Mouse (Mus musculus): ENCODE measurements around the gene Dll4. TPM values are rescaled to one million over a fixed set of nuclear protein-coding genes. Genes with fewer than 3 reads are reported as not detected.

Gene Dll4
- total and polyA plus RNA-seq, 3 experiments = 0.18 TPM; not detected in 2

GRCm38 (mm10) chr2:119288270-119288882, 37.2 kb upstream of the Dll4 start, which contains the start of gene Vps18 (continued):
- peak; percentile 61; the same call in 1 of the 2 replicates for TF ChIP-seq POLR2AphosphoS2 (IDR thresholded peaks at IDR 0.05; ENCODE audit: low read length)
- 0 out of 2 replicates have a peak, but pooled peaks have one; percentile 33 for TF ChIP-seq UBTF (IDR thresholded peaks at IDR 0.05; ENCODE audit: borderline replicate concordance, insufficient read depth, low read depth, low read length)
- peak; percentile 91 for TF ChIP-seq HCFC1 (IDR thresholded peaks at IDR 0.05; ENCODE audit: low read depth, low read length)

GRCm38 (mm10) chr2:119289014-119289416, 36.6 kb upstream of the Dll4 start:
- Histone ChIP-seq H3K79me2 (ENCODE audit: control insufficient read depth, insufficient read depth, low read length, poor library complexity) (peaks cover 27% of the 10 kb centered on the region), H3K9ac (ENCODE audit: control insufficient read depth, low read depth, low read length, poor library complexity, severe bottlenecking) (peak overlapping the region; percentile 86), H3K36me3 (ENCODE audit: control insufficient read depth in 1 of 2, insufficient read depth in 2 of 2, low read length in 2 of 2) (no peaks in the 10 kb centered on the region; a peak in 2 of 4 replicates), H3K4me3 (ENCODE audit: control insufficient read depth in 1 of 2, insufficient read depth in 1 of 2, low read depth in 2 of 2, low read length in 2 of 2) (peak overlapping the region; percentile 80 to 81), H3K4me1 (ENCODE audit: control insufficient read depth in 1 of 2, insufficient read depth in 2 of 2, low read length in 2 of 2) (peaks cover 0 to 7% of the 10 kb centered on the region in 2 experiments; a peak in 1 of 4 replicates), H3K27ac (ENCODE audit: control insufficient read depth, low read depth, low read length) (peak overlapping the region; percentile 93), H3K9me3 (replicated peaks; ENCODE audit: insufficient read depth, low read length) (no peaks in the 10 kb centered on the region), H3K27me3 (ENCODE audit: control insufficient read depth in 1 of 2, insufficient read depth in 2 of 2, low read length in 2 of 2) (no peaks in the 10 kb centered on the region)
- no peak for TF ChIP-seq POLR2AphosphoS5 (IDR thresholded peaks at IDR 0.05; ENCODE audit: borderline replicate concordance, low read depth, low read length)
- peak in 1 of 2 experiments; percentile 22; a peak in 1 of 4 replicates for TF ChIP-seq POLR2A (IDR thresholded peaks at IDR 0.05; ENCODE audit: control insufficient read depth in 1 of 2, insufficient read depth in 1 of 2, low read depth in 1 of 2, low read length in 2 of 2, poor library complexity in 1 of 2)
- no peak for TF ChIP-seq SMC3 (IDR thresholded peaks at IDR 0.05; ENCODE audit: low read depth, low read length)
- TF ChIP-seq ZNF384 (IDR thresholded peaks at IDR 0.05; ENCODE audit: low read depth, low read length) = no peak; the same call in 1 of the 2 replicates
- peak; percentile 57 for TF ChIP-seq MXI1 (IDR thresholded peaks at IDR 0.05; ENCODE audit: low read depth, low read length)
- peak; percentile 48; the same call in 1 of the 2 replicates for TF ChIP-seq ETS1 (IDR thresholded peaks at IDR 0.05; ENCODE audit: low read depth, low read length)
- TF ChIP-seq USF2 (IDR thresholded peaks at IDR 0.05; ENCODE audit: borderline replicate concordance in 1 of 2, insufficient read depth in 1 of 2, low read depth in 1 of 2, low read length in 2 of 2) = no peak
- TF ChIP-seq EP300 (IDR thresholded peaks at IDR 0.05; ENCODE audit: low read depth in 1 of 2, low read length in 2 of 2) = peak in 1 of 2 experiments; percentile 21; a peak in 1 of 4 replicates
- TF ChIP-seq MAZ (IDR thresholded peaks at IDR 0.05; ENCODE audit: low read depth, low read length) = 0 out of 2 replicates have a peak, but pooled peaks have one; percentile 26
- TF ChIP-seq USF1 (IDR thresholded peaks at IDR 0.05; ENCODE audit: low read depth, low read length) = peak; percentile 69; the same call in 1 of the 2 replicates
- TF ChIP-seq TCF12 (IDR thresholded peaks at IDR 0.05; ENCODE audit: low read depth, low read length) = peak; percentile 44; the same call in 1 of the 2 replicates
- peak; percentile 79; the same call in 1 of the 2 replicates for TF ChIP-seq MAX (IDR thresholded peaks at IDR 0.05; ENCODE audit: low read length)
- peak; percentile 67 for TF ChIP-seq GATA1 (IDR thresholded peaks at IDR 0.05; ENCODE audit: low read depth, low read length)
- 0 out of 2 replicates have a peak, but pooled peaks have one; percentile 9 for TF ChIP-seq RCOR1 (IDR thresholded peaks at IDR 0.05; ENCODE audit: low read depth, low read length)
- TF ChIP-seq TBP (IDR thresholded peaks at IDR 0.05; ENCODE audit: low read depth, low read length) = peak; percentile 67; the same call in 1 of the 2 replicates
- TF ChIP-seq ELF1 (IDR thresholded peaks at IDR 0.05; ENCODE audit: low read depth, low read length) = peak; percentile 71
- TF ChIP-seq ZMIZ1 (IDR thresholded peaks at IDR 0.05; ENCODE audit: low read depth, low read length) = no peak
- TF ChIP-seq MAFK (IDR thresholded peaks at IDR 0.05; ENCODE audit: borderline replicate concordance, low read depth, low read length) = no peak
- peak; percentile 94 for TF ChIP-seq MYC (IDR thresholded peaks at IDR 0.05; ENCODE audit: low read depth, low read length)
- TF ChIP-seq BHLHE40 (IDR thresholded peaks at IDR 0.05; ENCODE audit: borderline replicate concordance, low read depth, low read length) = no peak
- DNase-seq (ENCODE audit: low read depth, low spot score) = peak; percentile 91

Measured in MEL (cell line).